Mouse (Mus musculus) hindbrain, embryonic 13.5 days (tissue): Measurements from ENCODE around the gene Pstpip1. TPM values are rescaled to one million over a fixed set of nuclear protein-coding genes. Genes with fewer than 3 reads are reported as not detected.

Source experiments
- ATAC-seq: fragments of 200-750 bp; cut with Nextera tagmentation; 2 replicates; pipeline ENCODE4 v1.8.0; 2017; ENCODE audit warnings: moderate TSS enrichment; ENCODE audit not compliant: low FRiP score
- H3K27ac ChIP-seq: fragments of 300-500 bp; sonication (generic); 2 replicates; pipeline ENCODE4 v1.5.1; 2015; ENCODE audit warnings: inconsistent platforms, mild to moderate bottlenecking, moderate library complexity
- H3K27me3 ChIP-seq: fragments of 300-500 bp; sonication (generic); 2 replicates; pipeline ENCODE4 v1.6.1; 2015; ENCODE audit warnings: mild to moderate bottlenecking, inconsistent platforms
- H3K36me3 ChIP-seq: fragments of 300-500 bp; sonication (generic); 2 replicates; pipeline ENCODE4 v1.6.1; 2015; ENCODE audit warnings: mild to moderate bottlenecking, inconsistent platforms
- H3K4me1 ChIP-seq: fragments of 300-500 bp; sonication (generic); replicated peaks from 2 replicates; pipeline ENCODE4 v1.6.1; 2015; ENCODE audit warnings: inconsistent platforms
- H3K4me2 ChIP-seq: fragments of 300-500 bp; sonication (generic); 2 replicates; pipeline ENCODE4 v1.6.1; 2015; ENCODE audit warnings: inconsistent platforms, mild to moderate bottlenecking, moderate library complexity
- H3K4me3 ChIP-seq: fragments of 300-500 bp; sonication (generic); 2 replicates; pipeline ENCODE4 v1.5.1; 2015; ENCODE audit warnings: mild to moderate bottlenecking, inconsistent platforms
- H3K9ac ChIP-seq: fragments of 300-500 bp; sonication (generic); 2 replicates; pipeline ENCODE4 v1.6.1; 2015; ENCODE audit warnings: mild to moderate bottlenecking, inconsistent platforms
- H3K9me3 ChIP-seq: fragments of 300-500 bp; sonication (generic); 2 replicates; pipeline ENCODE4 v1.6.1; 2016; ENCODE audit warnings: inconsistent platforms
- WGBS: fragments of 180-500 bp; shearing (Covaris S2); methylation state at CpG from one replicate; pipeline ENCODE4 v1.1.7; 2015; 5-methylcytosine and 5-hydroxymethylcytosine counted together
- polyA plus RNA-seq: library from polyadenylated mRNA; unstranded; fragments of >200 nt; fragmentation: Nextera tagmentation; extraction: Ambion mirVana; gene quantifications from 2 replicates; pipeline ENCODE4 v1.2.1, GENCODE M21; 2015

Pstpip1 gene
- 0.70 and 0.73 TPM in 2 replicates for polyA plus RNA-seq

DNA sequence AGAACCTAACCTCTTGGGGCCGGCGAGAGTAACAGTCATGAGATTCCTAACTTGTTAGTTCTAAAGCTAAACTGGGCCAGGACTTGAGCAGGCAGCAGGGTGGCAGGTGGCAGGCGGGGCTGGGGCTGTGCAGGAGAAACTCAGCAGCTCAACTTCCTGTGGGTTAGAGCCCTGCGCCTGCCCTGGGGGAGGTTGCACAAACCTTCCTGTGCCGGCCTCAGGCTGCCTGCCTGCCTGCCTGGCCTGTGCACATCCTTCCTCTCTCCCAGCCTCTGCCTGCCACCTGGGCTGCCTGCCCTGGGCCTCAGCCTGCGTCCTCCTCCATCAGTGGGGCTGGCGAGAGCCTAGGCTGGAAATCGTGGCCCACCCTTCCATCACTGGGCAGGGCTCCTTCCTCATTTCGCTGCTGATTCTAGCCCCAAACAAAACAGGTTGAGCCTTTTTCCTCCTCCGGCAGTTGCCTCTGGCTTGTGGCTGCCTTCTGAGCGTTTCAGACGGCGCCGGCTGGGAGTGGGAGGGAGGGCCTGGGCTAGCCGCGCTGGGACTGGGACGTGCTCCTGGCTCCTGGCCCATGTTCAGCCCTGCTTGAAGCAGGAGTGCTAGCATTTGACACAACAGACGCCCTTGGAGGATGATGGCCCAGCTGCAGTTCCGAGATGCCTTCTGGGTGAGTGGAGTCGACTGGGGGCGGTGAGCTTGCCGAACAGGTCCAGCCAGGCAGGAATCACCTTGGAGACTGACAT lies at the start of gene Pstpip1:
Gene Pstpip1, plus strand, starts transcription at position 185 of the 743 bp plus-strand sequence.
- ATAC-seq = peak; percentile 80
- peak within 1 kb of the TSS; percentile 55 for H3K9ac ChIP-seq

GRCm38 (mm10) chr9:56041372-56042180 lies 48.2 kb upstream of the Pstpip1 start, which contains the start of gene Rcn2:
TSS of gene Rcn2 (plus strand) at chr9:56041845.
- WGBS = 2% methylated on average over 47 of the region's 49 CpGs
- Histone ChIP-seq H3K9ac (peak within 1 kb of the TSS; percentile 98), H3K36me3 (peaks cover 22% of the 10 kb centered on the region), H3K4me2 (peak within 1 kb of the TSS; percentile 71), H3K27me3 (no peaks in the 10 kb centered on the region), H3K4me1 (peaks cover 22% of the 10 kb centered on the region), H3K4me3 (peak within 1 kb of the TSS; percentile 80), H3K27ac (peak within 1 kb of the TSS; percentile 98), H3K9me3 (no peaks in the 10 kb centered on the region)
- peak; percentile 100 for ATAC-seq

More for the DNA sequence above, at the start of gene Pstpip1:
- Histone ChIP-seq H3K4me1 (peaks cover 22% of the 10 kb centered on the region), H3K9me3 (no peaks in the 10 kb centered on the region), H3K36me3 (no peaks in the 10 kb centered on the region), H3K4me2 (peak within 1 kb of the TSS; percentile 19), H3K4me3 (no peak within 1 kb of the TSS), H3K27me3 (no peaks in the 10 kb centered on the region), H3K27ac (peak within 1 kb of the TSS; percentile 72)
- WGBS = 33% methylated on average over 22 of the region's 22 CpGs

- Histone ChIP-seq H3K27me3 (no peaks in the 10 kb centered on the region), H3K9me3 (no peaks in the 10 kb centered on the region), H3K27ac (peak overlapping the region; percentile 98), H3K36me3 (peaks cover 22% of the 10 kb centered on the region), H3K4me2 (peak overlapping the region; percentile 71), H3K4me3 (peak overlapping the region; percentile 80), H3K9ac (peak overlapping the region; percentile 98), H3K4me1 (peaks cover 22% of the 10 kb centered on the region)
- WGBS = under 1% methylated on average over 16 of the region's 16 CpGs
- ATAC-seq = no peak; the same call in none of the 2 replicates
These were observed 47.6 kb upstream of the Pstpip1 start for GRCm38 (mm10) chr9:56042181-56042621.

- Histone ChIP-seq H3K9ac (no peak overlapping the region), H3K27me3 (no peaks in the 10 kb centered on the region), H3K36me3 (peaks cover 55% of the 10 kb centered on the region), H3K9me3 (no peaks in the 10 kb centered on the region), H3K27ac (no peak overlapping the region), H3K4me1 (no peaks in the 10 kb centered on the region; the same call in 1 of the 2 replicates), H3K4me2 (no peak overlapping the region), H3K4me3 (no peak overlapping the region)
- 88% methylated on average over 3 of the region's 3 CpGs for WGBS
- ATAC-seq = no peak
These were observed 36.0 kb upstream of the Pstpip1 start for GRCm38 (mm10) chr9:56053796-56054195.

GRCm38 (mm10) chr9:56056147-56056546 lies 33.6 kb upstream of the Pstpip1 start:
- no peak for ATAC-seq
- H3K27me3 ChIP-seq = no peaks in the 10 kb centered on the region
- H3K36me3 ChIP-seq = peaks cover 70% of the 10 kb centered on the region
- no peak overlapping the region for H3K4me3 ChIP-seq
- H3K4me1 ChIP-seq = no peaks in the 10 kb centered on the region; the same call in 1 of the 2 replicates
- H3K4me2 ChIP-seq = no peak overlapping the region
- H3K9ac ChIP-seq = no peak overlapping the region
- no peaks in the 10 kb centered on the region for H3K9me3 ChIP-seq
- 97% methylated on average over 6 of the region's 6 CpGs for WGBS
- H3K27ac ChIP-seq = no peak overlapping the region

- Histone ChIP-seq H3K4me1 (no peaks in the 10 kb centered on the region), H3K4me3 (no peak overlapping the region), H3K9me3 (no peaks in the 10 kb centered on the region), H3K9ac (no peak overlapping the region), H3K36me3 (peaks cover 87% of the 10 kb centered on the region), H3K4me2 (no peak overlapping the region), H3K27me3 (no peaks in the 10 kb centered on the region), H3K27ac (no peak overlapping the region)
- no peak for ATAC-seq
- WGBS = 97% methylated on average over 5 of the region's 5 CpGs
These were observed 27.4 kb upstream of the Pstpip1 start for GRCm38 (mm10) chr9:56062336-56062735.

DNA sequence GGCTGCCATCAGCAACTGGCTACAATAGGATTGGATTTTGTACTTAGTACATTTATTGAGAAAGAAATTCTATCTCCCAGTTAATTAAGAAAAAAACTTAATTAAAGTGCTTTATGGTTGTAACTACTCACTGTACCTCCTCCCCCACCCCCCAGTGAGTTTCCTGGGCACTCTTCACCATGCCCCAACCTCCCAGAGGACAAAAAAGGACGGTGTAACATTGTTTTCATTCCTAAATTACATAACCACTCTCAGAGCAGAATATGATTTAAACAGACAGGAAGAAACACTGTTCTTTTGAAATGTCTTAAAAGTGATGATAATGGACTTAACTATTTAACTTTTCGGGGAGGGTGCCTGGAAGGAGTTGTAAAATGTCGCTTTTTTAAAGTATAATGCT lies 24.8 kb upstream of the Pstpip1 start:
- H3K27me3 ChIP-seq = no peaks in the 10 kb centered on the region
- 86% methylated on average over 3 of the region's 3 CpGs for WGBS
- H3K9me3 ChIP-seq = no peaks in the 10 kb centered on the region
- ATAC-seq = no peak
- H3K4me2 ChIP-seq = no peak overlapping the region
- no peak overlapping the region for H3K4me3 ChIP-seq
- H3K4me1 ChIP-seq = no peaks in the 10 kb centered on the region
- H3K36me3 ChIP-seq = peaks cover 82% of the 10 kb centered on the region
- H3K9ac ChIP-seq = no peak overlapping the region
- H3K27ac ChIP-seq = no peak overlapping the region

- no peaks in the 10 kb centered on the region for H3K9me3 ChIP-seq
- peaks cover 75% of the 10 kb centered on the region for H3K36me3 ChIP-seq
- H3K27ac ChIP-seq = no peak overlapping the region
- no peak overlapping the region for H3K9ac ChIP-seq
- H3K4me2 ChIP-seq = no peak overlapping the region
- H3K27me3 ChIP-seq = no peaks in the 10 kb centered on the region
- no peaks in the 10 kb centered on the region for H3K4me1 ChIP-seq
- H3K4me3 ChIP-seq = no peak overlapping the region
- 90% methylated on average over 4 of the region's 4 CpGs for WGBS
- ATAC-seq = no peak
These were observed 21.8 kb upstream of the Pstpip1 start for GRCm38 (mm10) chr9:56067964-56068363.

GRCm38 (mm10) chr9:56068630-56069029 lies 21.1 kb upstream of the Pstpip1 start:
- H3K27ac ChIP-seq = no peak overlapping the region
- no peak overlapping the region for H3K9ac ChIP-seq
- no peaks in the 10 kb centered on the region for H3K4me1 ChIP-seq
- peaks cover 69% of the 10 kb centered on the region for H3K36me3 ChIP-seq
- no peak for ATAC-seq
- no peaks in the 10 kb centered on the region for H3K27me3 ChIP-seq
- H3K9me3 ChIP-seq = no peaks in the 10 kb centered on the region
- no peak overlapping the region for H3K4me2 ChIP-seq
- 93% methylated on average over 1 of the region's 1 CpGs for WGBS
- H3K4me3 ChIP-seq = no peak overlapping the region

- Histone ChIP-seq H3K4me1 (peaks cover 18% of the 10 kb centered on the region), H3K9ac (no peak overlapping the region), H3K36me3 (peaks cover 44% of the 10 kb centered on the region), H3K27ac (no peak overlapping the region), H3K27me3 (no peaks in the 10 kb centered on the region), H3K9me3 (no peaks in the 10 kb centered on the region), H3K4me2 (no peak overlapping the region), H3K4me3 (no peak overlapping the region)
- 93% methylated on average over 2 of the region's 2 CpGs for WGBS
- ATAC-seq = no peak
These were observed 16.9 kb upstream of the Pstpip1 start for GRCm38 (mm10) chr9:56072861-56073260.

- Histone ChIP-seq H3K4me1 (peaks cover 18% of the 10 kb centered on the region), H3K4me2 (no peak overlapping the region), H3K9ac (no peak overlapping the region), H3K9me3 (no peaks in the 10 kb centered on the region), H3K36me3 (peaks cover 50% of the 10 kb centered on the region), H3K4me3 (no peak overlapping the region), H3K27me3 (no peaks in the 10 kb centered on the region), H3K27ac (no peak overlapping the region)
- WGBS = 81% methylated on average over 12 of the region's 12 CpGs
- no peak for ATAC-seq
These were observed 14.9 kb upstream of the Pstpip1 start for GRCm38 (mm10) chr9:56074863-56075262.

DNA sequence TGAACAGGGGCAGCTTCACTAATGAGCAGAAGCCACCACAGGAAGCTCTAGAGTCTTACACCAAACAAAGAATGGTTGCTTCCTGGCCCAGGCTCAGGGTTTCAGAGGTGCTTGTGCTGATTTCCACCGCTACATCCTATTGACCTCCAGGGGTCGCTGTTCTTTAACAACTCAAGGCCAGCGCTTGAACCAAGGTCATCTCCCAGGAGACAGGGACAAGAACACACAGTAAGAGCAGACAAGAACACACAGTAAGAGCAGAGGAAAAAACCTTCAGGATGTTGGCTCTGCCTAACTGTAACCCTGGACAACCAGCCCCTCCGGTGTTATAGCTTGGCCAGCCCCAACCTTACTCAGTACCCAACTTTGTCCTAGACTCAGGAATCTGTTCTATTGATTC lies 14.5 kb upstream of the Pstpip1 start:
- Histone ChIP-seq H3K4me3 (no peak overlapping the region), H3K9ac (no peak overlapping the region), H3K27me3 (no peaks in the 10 kb centered on the region), H3K36me3 (peaks cover 46% of the 10 kb centered on the region), H3K27ac (peak overlapping the region; percentile 59; the same call in 1 of the 2 replicates), H3K9me3 (no peaks in the 10 kb centered on the region), H3K4me1 (peaks cover 18% of the 10 kb centered on the region), H3K4me2 (no peak overlapping the region)
- peak; percentile 75 for ATAC-seq
- WGBS = 1% methylated on average over 4 of the region's 4 CpGs
